Mouse (Mus musculus) hindbrain, embryonic 14.5 days (tissue): ENCODE data around the gene Lef1. TPM values are rescaled to one million over a fixed set of nuclear protein-coding genes. Genes with fewer than 3 reads are reported as not detected.

Experiments used
- ATAC-seq: fragments of 200-750 bp; cut with Nextera tagmentation; 2 replicates; pipeline ENCODE4 v1.8.0; 2017; ENCODE audit warnings: moderate number of reproducible peaks, mild to moderate bottlenecking, moderate TSS enrichment, moderate library complexity; ENCODE audit not compliant: low FRiP score
- DNase-seq: peaks from one replicate; pipeline ENCODE4 v3.0.0-alpha.2; 2015; ENCODE audit warnings: low spot score
- H3K27ac ChIP-seq: fragments of 300-500 bp; sonication (generic); 2 replicates; pipeline ENCODE4 v1.5.1; 2014; ENCODE audit warnings: mild to moderate bottlenecking, moderate library complexity
- H3K27me3 ChIP-seq: fragments of 300-500 bp; sonication (generic); 2 replicates; pipeline ENCODE4 v1.6.1; 2014; ENCODE audit warnings: mild to moderate bottlenecking, low read length, mixed read lengths; ENCODE audit not compliant: control insufficient read depth, insufficient read depth
- H3K36me3 ChIP-seq: fragments of 300-500 bp; sonication (generic); replicated peaks from 2 replicates; pipeline ENCODE4 v1.6.1; 2014; ENCODE audit not compliant: control insufficient read depth, insufficient read depth
- H3K4me1 ChIP-seq: fragments of 300-500 bp; sonication (generic); replicated peaks from 2 replicates; pipeline ENCODE4 v1.6.1; 2014; ENCODE audit warnings: antibody characterized with exemption, low read length, mixed read lengths; ENCODE audit not compliant: control insufficient read depth, insufficient read depth
- H3K4me2 ChIP-seq: fragments of 300-500 bp; sonication (generic); replicated peaks from 2 replicates; pipeline ENCODE4 v1.6.1; 2014; ENCODE audit warnings: mild to moderate bottlenecking, moderate library complexity
- H3K4me3 ChIP-seq: fragments of 300-500 bp; sonication (generic); replicated peaks from 2 replicates; pipeline ENCODE4 v1.5.1; 2014; ENCODE audit warnings: mild to moderate bottlenecking, low read length
- H3K9ac ChIP-seq: fragments of 300-500 bp; sonication (generic); 2 replicates; pipeline ENCODE4 v1.6.1; 2014
- H3K9me3 ChIP-seq: fragments of 300-500 bp; sonication (generic); 2 replicates; pipeline ENCODE4 v1.6.1; 2016; ENCODE audit warnings: low read length; ENCODE audit not compliant: control insufficient read depth
- WGBS: fragments of 180-500 bp; shearing (Covaris S2); extraction: QIAGEN DNeasy Blood & Tissue Kit; methylation state at CpG from one replicate; pipeline ENCODE4 v1.1.7; 2014; 5-methylcytosine and 5-hydroxymethylcytosine counted together
- polyA plus RNA-seq: library from polyadenylated mRNA; unstranded; fragments of >200 nt; fragmentation: Nextera tagmentation; extraction: Ambion mirVana; gene quantifications from 2 replicates; pipeline ENCODE4 v1.2.1, GENCODE M21; 2014

The Lef1 gene
- polyA plus RNA-seq, 1 experiment from 2014 or later, result 9.8 TPM

DNA sequence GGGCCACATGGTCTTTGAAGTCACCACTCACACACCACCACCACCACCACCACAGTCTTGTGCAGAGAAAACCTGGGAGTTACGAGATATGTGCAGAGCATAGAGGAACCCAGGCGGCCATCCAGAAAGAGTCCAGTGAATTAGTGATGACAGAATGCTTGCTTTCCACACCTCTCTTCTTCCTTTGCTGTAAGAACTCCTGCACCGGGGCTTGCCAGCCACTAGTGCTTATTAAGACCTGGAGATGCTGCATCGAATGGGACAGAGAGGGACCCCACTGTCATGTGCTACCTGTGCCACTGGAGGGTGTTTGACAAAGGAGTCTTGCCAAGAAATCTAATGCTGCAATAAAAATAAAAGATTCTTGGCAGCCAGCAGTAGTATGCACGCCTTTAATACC, 97.6 kb downstream of the Lef1 start:
- Histone ChIP-seq H3K4me1 (no peaks in the 10 kb centered on the region), H3K4me2 (no peak overlapping the region), H3K9ac (no peak overlapping the region), H3K27me3 (no peaks in the 10 kb centered on the region), H3K36me3 (no peaks in the 10 kb centered on the region), H3K27ac (no peak overlapping the region), H3K9me3 (no peaks in the 10 kb centered on the region), H3K4me3 (no peak overlapping the region)
- no peak for DNase-seq
- WGBS, result 78% methylated on average over 5 of the region's 5 CpGs
- ATAC-seq, result no peak

DNA sequence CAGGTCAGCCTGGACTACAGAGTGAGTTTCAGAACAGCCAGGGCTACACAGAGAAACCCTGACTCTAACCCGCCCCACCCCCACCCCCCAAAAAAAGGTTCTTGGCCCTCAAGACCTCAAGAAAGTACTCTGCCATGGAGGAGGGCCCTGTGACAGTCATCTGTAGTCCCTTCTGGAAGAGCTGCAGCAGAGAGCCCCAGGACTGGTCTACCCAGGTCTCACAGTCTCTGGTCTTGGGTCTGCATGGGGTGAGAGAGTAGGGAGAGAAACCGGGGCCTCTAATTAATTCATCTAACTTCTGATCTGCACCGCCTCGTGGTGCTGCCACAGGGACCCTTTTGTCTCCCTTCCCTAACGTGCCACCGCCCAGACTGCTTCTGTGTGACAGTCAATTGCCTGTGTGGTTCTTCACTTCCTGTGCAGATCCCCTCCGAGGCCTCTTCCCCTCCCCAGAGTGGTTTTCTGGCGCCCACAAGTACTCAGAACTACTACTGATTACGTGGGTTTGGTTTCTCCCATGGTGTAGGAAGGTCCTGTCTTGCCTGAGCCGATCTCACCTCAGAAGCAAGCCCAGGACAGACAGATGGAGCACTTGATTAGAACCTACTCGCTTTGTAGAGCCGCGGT, 98.1 kb downstream of the Lef1 start:
- WGBS, result 59% methylated on average over 13 of the region's 13 CpGs
- Histone ChIP-seq H3K9me3 (no peaks in the 10 kb centered on the region), H3K27ac (no peak overlapping the region), H3K36me3 (no peaks in the 10 kb centered on the region), H3K27me3 (no peaks in the 10 kb centered on the region), H3K9ac (no peak overlapping the region), H3K4me2 (no peak overlapping the region), H3K4me3 (no peak overlapping the region), H3K4me1 (no peaks in the 10 kb centered on the region)
- ATAC-seq (no peak), DNase-seq (no peak)

DNA sequence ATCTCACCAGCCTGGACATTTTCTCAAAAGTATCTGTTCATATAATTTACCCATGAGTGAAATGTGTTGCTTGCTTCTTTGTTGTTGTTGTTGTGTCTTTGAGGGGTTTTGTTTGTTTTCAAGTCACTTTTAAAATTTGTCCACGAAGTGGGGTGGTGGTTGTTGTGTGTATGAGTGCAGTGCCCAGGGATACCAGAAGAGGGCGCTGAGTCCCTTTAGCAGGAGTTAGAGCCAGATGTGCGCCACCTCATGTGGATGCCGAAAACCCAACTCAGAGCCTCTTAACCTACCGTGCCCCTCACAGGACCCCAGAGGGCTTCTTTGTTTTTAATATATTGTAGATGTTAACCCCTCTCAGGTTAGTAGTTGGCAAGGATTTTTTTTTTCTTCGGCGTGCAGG, 101.9 kb downstream of the Lef1 start:
- ATAC-seq (no peak), DNase-seq (no peak)
- Histone ChIP-seq H3K4me2 (no peak overlapping the region), H3K4me1 (no peaks in the 10 kb centered on the region), H3K36me3 (no peaks in the 10 kb centered on the region), H3K4me3 (no peak overlapping the region), H3K9me3 (no peaks in the 10 kb centered on the region), H3K27me3 (no peaks in the 10 kb centered on the region), H3K9ac (no peak overlapping the region), H3K27ac (no peak overlapping the region)
- WGBS, result 89% methylated on average over 7 of the region's 7 CpGs

DNA sequence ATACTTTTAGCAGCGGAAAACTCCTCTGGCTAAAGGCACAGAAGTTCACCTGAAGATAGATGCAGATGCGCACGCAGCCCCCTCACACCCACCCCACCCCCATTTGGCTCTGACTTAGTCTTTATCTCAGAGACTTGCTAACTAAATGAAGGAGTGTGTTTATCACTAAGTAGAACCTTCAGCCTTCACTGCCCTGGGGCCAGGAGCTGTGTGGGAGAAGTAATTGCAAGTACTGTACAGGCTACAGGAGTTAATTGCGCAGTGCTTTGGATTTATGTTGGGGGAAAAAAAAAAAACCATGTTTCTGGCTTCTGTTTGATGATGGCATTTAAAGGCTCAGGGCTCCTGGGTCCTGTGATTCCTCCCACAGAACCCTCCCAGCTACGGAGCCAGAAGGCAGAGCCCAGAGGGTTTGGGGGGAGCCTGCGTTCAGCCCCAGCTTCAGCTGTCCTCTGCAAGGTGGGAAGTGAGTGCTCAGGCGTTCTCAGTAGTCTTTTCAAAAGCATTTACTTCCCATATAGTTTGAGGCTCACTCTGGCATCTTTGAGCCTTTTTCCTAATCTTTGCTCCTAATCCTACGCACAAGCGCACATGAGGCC, 103.9 kb downstream of the Lef1 start:
- no peak overlapping the region for H3K4me2 ChIP-seq
- WGBS, result 87% methylated on average over 9 of the region's 9 CpGs
- no peak overlapping the region for H3K4me3 ChIP-seq
- H3K4me1 ChIP-seq, result no peaks in the 10 kb centered on the region
- H3K9me3 ChIP-seq, result no peaks in the 10 kb centered on the region
- no peak overlapping the region for H3K9ac ChIP-seq
- no peak overlapping the region for H3K27ac ChIP-seq
- no peaks in the 10 kb centered on the region for H3K36me3 ChIP-seq
- no peak for DNase-seq
- no peak for ATAC-seq
- H3K27me3 ChIP-seq, result no peaks in the 10 kb centered on the region

DNA sequence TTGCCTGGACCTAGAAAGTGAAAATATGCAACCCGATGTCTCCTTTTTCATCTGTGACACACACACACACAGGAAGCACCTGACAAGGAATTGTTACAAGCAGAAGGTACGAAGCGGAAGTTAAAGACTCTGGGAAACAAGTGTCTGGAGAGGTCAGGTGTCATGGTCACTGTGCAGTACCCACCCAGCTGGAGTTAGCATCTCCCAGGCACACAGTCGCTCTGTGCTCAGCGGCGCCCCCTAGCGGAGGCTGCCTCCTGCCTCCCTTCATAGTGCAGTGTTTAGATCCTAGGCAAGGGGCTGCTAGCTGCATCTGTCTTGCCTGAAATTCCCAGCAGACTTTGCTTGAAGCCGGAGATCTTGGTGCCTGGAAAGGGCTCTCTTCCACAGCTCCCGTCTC, 104.6 kb downstream of the Lef1 start:
- Histone ChIP-seq H3K27ac (no peak overlapping the region), H3K9me3 (no peaks in the 10 kb centered on the region), H3K4me2 (no peak overlapping the region), H3K9ac (no peak overlapping the region), H3K4me1 (no peaks in the 10 kb centered on the region), H3K36me3 (no peaks in the 10 kb centered on the region), H3K4me3 (no peak overlapping the region), H3K27me3 (no peaks in the 10 kb centered on the region)
- ATAC-seq (no peak), DNase-seq (no peak)
- 64% methylated on average over 9 of the region's 9 CpGs for WGBS

DNA sequence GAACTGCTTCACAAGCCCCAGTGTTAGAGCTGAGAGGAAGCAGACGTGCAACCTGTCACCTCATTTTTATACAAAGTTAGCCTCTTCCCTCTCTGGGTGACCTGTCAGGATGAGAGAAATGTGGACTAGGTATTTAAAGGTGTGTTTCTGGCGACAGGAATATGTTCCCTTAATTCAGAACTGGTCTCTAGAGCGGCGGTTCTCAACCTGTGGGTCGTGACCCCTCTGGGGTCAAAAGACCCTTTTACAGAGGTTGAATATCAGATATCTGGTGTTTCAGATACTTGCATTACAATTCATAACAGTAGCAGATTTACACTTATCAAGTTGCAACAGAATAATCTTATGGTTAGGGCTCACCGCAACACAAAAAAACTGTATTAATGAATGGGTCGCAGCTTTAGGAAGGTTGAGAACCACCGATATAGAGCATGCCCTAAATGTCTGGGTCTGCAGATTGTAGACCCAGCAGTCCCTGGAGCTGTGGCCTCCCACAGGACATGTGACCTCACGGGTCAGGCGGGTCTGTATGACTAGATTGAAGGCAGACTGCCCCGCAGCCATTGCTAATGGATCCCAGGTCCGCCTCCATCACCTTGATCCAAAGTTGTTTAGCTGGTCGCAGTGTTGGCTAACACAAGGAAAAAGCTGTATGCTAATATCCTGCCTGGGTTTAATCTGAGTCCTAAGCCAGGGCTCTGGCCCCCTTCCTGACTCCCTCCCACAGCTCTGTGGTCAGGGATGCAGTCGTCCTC, 108.5 kb downstream of the Lef1 start:
- 87% methylated on average over 14 of the region's 14 CpGs for WGBS
- DNase-seq (no peak), ATAC-seq (no peak)
- no peak overlapping the region for H3K4me2 ChIP-seq
- no peak overlapping the region for H3K4me3 ChIP-seq
- no peaks in the 10 kb centered on the region for H3K4me1 ChIP-seq
- H3K27ac ChIP-seq, result no peak overlapping the region
- H3K9me3 ChIP-seq, result no peaks in the 10 kb centered on the region
- no peaks in the 10 kb centered on the region for H3K27me3 ChIP-seq
- no peak overlapping the region for H3K9ac ChIP-seq
- H3K36me3 ChIP-seq, result no peaks in the 10 kb centered on the region

DNA sequence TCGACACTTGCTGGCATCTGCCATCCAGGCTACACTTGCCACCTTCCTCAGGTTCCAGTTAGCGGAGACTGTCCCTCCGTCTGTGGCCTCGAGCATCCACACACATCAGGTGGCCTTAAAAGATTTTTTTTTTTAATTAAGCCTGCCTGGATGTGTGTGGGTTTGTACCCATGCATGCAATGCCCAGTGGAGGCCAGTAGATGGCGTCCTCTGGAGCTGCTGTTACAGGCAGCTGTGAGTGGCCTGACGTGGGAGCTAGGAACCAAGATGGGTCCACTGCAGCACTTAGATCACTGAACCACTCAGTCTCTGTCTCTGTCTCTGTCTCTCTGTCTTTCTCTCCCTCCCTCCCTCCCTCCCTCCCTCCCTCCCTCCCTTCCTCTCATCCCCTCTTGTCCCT, 117.8 kb downstream of the Lef1 start:
- Histone ChIP-seq H3K4me2 (no peak overlapping the region), H3K9ac (no peak overlapping the region), H3K27me3 (no peaks in the 10 kb centered on the region), H3K4me3 (no peak overlapping the region), H3K4me1 (no peaks in the 10 kb centered on the region), H3K9me3 (no peaks in the 10 kb centered on the region), H3K36me3 (no peaks in the 10 kb centered on the region), H3K27ac (no peak overlapping the region)
- ATAC-seq, result no peak
- 77% methylated on average over 6 of the region's 6 CpGs for WGBS
- no peak for DNase-seq

DNA sequence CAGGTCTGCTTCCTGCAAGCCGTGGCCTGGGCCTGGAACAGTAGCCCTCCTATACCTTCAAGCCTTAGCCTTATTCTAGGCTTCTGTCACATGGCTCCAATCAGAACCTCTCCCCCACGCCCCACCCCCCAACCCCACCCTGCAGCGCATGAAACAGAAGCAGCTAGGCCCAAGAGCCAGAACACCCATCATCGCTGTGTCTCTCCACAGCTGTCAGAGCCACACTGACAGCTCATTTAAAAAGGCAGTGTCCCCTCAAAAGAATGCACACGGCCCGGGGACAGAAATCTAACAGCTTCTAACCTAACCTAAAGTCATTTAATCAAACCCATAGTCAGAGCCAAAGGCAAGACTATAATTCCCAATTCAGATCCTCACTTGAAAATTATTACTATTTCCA, 126.8 kb downstream of the Lef1 start:
- Histone ChIP-seq H3K4me2 (no peak overlapping the region), H3K27ac (no peak overlapping the region), H3K4me1 (no peaks in the 10 kb centered on the region), H3K9me3 (no peaks in the 10 kb centered on the region), H3K27me3 (no peaks in the 10 kb centered on the region), H3K36me3 (no peaks in the 10 kb centered on the region), H3K4me3 (no peak overlapping the region), H3K9ac (no peak overlapping the region)
- no peak for DNase-seq
- 86% methylated on average over 6 of the region's 6 CpGs for WGBS
- no peak for ATAC-seq

DNA sequence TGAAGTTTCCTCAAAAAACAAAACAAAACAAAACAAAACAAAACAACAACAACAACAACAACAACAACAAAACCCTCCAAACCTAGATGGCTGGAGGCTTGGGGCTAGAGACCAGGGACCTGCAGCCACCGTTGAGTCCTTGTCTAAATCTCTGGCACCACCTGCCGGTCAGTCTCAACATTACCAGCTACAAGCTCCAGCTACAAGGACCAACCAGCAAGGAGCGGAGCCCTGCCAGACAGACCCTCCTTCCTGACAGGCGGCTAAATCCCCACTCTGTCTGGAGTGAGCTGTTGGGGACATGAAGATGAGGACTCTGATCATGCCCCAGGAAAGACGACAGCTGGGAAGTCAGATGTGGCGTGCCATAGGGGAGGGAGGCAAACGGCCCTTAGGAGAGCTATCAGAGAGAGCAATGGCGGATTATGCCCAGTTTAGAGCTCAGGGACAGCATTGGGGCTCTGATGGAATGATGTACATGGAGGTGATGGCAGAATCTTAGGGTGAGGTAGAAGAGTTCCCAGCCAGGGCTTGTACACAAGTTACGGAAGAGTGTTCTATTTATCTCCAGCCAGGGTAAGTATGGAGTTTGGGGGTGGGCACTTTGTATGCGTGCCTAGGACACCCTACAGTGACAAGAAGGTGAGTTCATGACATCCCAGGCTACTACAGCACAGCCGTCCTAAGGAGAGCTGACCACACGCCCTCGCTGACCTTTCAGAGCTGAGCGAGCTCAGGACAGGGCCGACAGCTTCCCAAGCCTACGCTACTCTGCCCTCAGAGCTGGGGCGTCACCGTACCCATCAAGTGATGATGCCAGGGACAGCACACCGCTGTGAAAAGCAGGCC, 127.7 kb downstream of the Lef1 start:
- H3K9ac ChIP-seq, result 0 out of 2 replicates have a peak overlapping the region, but pooled peaks have one; percentile 39
- 65% methylated on average over 19 of the region's 19 CpGs for WGBS
- no peaks in the 10 kb centered on the region for H3K27me3 ChIP-seq
- H3K9me3 ChIP-seq, result no peaks in the 10 kb centered on the region
- no peaks in the 10 kb centered on the region for H3K4me1 ChIP-seq
- no peak overlapping the region for H3K27ac ChIP-seq
- H3K36me3 ChIP-seq, result no peaks in the 10 kb centered on the region
- no peak overlapping the region for H3K4me3 ChIP-seq
- ATAC-seq (peak; percentile 88), DNase-seq (peak; percentile 94)
- peak overlapping the region; percentile 22; the same call in 1 of the 2 replicates for H3K4me2 ChIP-seq
